Mouse (Mus musculus): ENCODE data around the gene Ppp1r37. TPM values are rescaled to one million over a fixed set of nuclear protein-coding genes. Genes with fewer than 3 reads are reported as not detected.

Ppp1r37 gene
- polyA plus RNA-seq, 1 experiment from 2014 or later: 20.5 TPM

GRCm38 (mm10) chr7:19580634-19581033 lies 17.8 kb upstream of the Ppp1r37 start:
- DNase-seq (ENCODE audit: low spot score): no peak
- H3K4me3 ChIP-seq: no peak overlapping the region
- H3K36me3 ChIP-seq: peaks cover 62% of the 10 kb centered on the region
- peaks cover 52% of the 10 kb centered on the region for H3K27me3 ChIP-seq (ENCODE audit: low read depth, poor library complexity, severe bottlenecking)
- 86% methylated on average over 8 of the region's 8 CpGs for WGBS
- H3K9me3 ChIP-seq (replicated peaks): no peaks in the 10 kb centered on the region
- no peak overlapping the region for H3K27ac ChIP-seq (replicated peaks)
- H3K4me1 ChIP-seq: peaks cover 15% of the 10 kb centered on the region

DNA sequence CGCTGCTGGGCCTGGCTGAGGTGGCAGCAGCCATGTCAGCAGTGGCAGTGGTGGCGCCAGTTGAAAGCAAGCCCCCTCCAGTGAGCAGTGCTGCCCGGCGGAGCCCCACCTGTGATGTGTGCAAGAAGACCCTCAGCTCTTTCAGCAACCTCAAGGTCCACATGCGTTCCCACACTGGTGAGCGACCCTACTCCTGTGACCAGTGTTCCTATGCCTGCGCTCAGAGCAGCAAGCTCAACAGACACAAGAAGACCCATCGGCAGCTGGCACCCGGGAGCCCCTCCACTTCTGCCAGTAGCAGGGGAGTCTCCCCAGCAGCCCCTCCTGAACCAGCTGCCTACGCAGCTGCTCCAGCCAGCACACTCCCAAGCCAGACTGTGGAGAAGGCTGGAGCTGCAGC lies 16.9 kb upstream of the Ppp1r37 start:
- Histone ChIP-seq H3K27me3 (ENCODE audit: low read depth, poor library complexity, severe bottlenecking) (peaks cover 61% of the 10 kb centered on the region), H3K36me3 (peaks cover 53% of the 10 kb centered on the region), H3K9me3 (replicated peaks) (no peaks in the 10 kb centered on the region), H3K4me1 (peaks cover 15% of the 10 kb centered on the region), H3K27ac (replicated peaks) (no peak overlapping the region), H3K4me3 (no peak overlapping the region)
- 82% methylated on average over 10 of the region's 10 CpGs for WGBS
- no peak for DNase-seq (ENCODE audit: low spot score)

- 66% methylated on average over 4 of the region's 4 CpGs for WGBS
These were observed 15.6 kb upstream of the Ppp1r37 start for GRCm38 (mm10) chr7:19578436-19578835.

DNA sequence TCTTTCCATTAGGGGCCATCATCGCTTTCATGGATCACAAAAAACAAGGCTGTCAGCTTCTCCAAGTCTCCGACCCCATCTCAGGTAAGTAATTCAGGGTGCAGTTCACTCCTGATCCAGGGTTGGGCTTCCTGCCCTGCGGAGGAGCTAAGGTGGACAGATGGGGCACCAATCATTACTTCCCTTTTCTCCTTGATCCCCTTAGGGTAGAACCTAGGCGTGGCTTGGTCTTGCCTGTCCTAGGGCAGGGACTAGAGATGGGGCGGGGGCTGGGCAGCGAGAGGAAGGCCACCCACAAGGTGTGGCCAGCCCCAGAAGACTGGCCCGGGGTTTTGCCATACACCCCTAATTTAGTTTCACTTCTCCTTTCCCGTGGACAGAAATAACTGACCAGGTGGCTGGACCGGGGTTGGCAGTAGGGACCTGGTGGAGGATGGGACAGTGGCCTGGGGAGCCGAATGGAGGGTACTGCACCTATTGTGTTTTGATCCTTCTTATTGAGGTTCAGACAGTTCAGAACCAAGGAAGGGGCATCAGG lies 15.1 kb upstream of the Ppp1r37 start:
- peaks cover 35% of the 10 kb centered on the region for H3K36me3 ChIP-seq
- peaks cover 69% of the 10 kb centered on the region for H3K27me3 ChIP-seq (ENCODE audit: low read depth, poor library complexity, severe bottlenecking)
- H3K4me1 ChIP-seq: peaks cover 22% of the 10 kb centered on the region
- H3K27ac ChIP-seq (replicated peaks): no peak overlapping the region
- DNase-seq (ENCODE audit: low spot score): no peak
- H3K9me3 ChIP-seq (replicated peaks): no peaks in the 10 kb centered on the region
- peak overlapping the region; percentile 50 for H3K4me3 ChIP-seq
- WGBS: 25% methylated on average over 10 of the region's 10 CpGs

More at GRCm38 (mm10) chr7:19578436-19578835, 15.6 kb upstream of the Ppp1r37 start:
- no peaks in the 10 kb centered on the region for H3K9me3 ChIP-seq (replicated peaks)
- H3K4me3 ChIP-seq: no peak overlapping the region
- no peak for DNase-seq (ENCODE audit: low spot score)
- H3K27ac ChIP-seq (replicated peaks): no peak overlapping the region
- peaks cover 69% of the 10 kb centered on the region for H3K27me3 ChIP-seq (ENCODE audit: low read depth, poor library complexity, severe bottlenecking)
- peaks cover 40% of the 10 kb centered on the region for H3K36me3 ChIP-seq
- H3K4me1 ChIP-seq: peaks cover 20% of the 10 kb centered on the region

- H3K36me3 ChIP-seq: peaks cover 29% of the 10 kb centered on the region
- H3K4me1 ChIP-seq: peaks cover 28% of the 10 kb centered on the region
- no peaks in the 10 kb centered on the region for H3K9me3 ChIP-seq (replicated peaks)
- 2% methylated on average over 56 of the region's 56 CpGs for WGBS
- DNase-seq (ENCODE audit: low spot score): peak; percentile 32
- no peak within 1 kb of the TSS for H3K27ac ChIP-seq (replicated peaks)
- H3K27me3 ChIP-seq (ENCODE audit: low read depth, poor library complexity, severe bottlenecking): peaks cover 69% of the 10 kb centered on the region
- peak within 1 kb of the TSS; percentile 50 for H3K4me3 ChIP-seq
These were observed 14.4 kb upstream of the Ppp1r37 start, which contains the start of the genes Zfp296 and Gemin7 for GRCm38 (mm10) chr7:19577141-19577852. Zfp296 (plus strand) TSS chr7:19577287. Gemin7 (minus strand) TSS chr7:19577595.

GRCm38 (mm10) chr7:19575559-19575958 lies 12.7 kb upstream of the Ppp1r37 start:
- 71% methylated on average over 3 of the region's 3 CpGs for WGBS
- H3K4me3 ChIP-seq: no peak overlapping the region
- peaks cover 20% of the 10 kb centered on the region for H3K36me3 ChIP-seq
- peaks cover 66% of the 10 kb centered on the region for H3K27me3 ChIP-seq (ENCODE audit: low read depth, poor library complexity, severe bottlenecking)
- no peaks in the 10 kb centered on the region for H3K9me3 ChIP-seq (replicated peaks)
- DNase-seq (ENCODE audit: low spot score): no peak
- peaks cover 37% of the 10 kb centered on the region for H3K4me1 ChIP-seq
- no peak overlapping the region for H3K27ac ChIP-seq (replicated peaks)

DNA sequence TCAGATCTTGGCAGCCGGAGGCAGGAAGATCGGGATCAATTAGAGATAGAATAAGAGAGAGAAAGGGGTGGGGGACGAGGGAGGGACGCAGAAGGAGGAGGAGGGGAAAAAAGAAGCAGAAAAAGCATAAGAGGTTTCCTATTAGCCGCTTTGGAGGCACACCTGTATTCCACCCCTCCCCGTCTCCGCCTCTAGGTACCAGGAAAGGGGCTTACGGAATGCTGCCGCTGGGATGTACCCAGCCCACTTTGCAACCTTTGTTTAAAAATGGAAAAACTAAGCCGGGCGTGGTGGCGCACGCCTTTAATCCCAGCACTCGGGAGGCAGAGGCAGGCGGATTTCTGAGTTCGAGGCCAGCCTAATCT lies 10.9 kb upstream of the Ppp1r37 start:
- Histone ChIP-seq H3K36me3 (peaks cover 26% of the 10 kb centered on the region), H3K27me3 (ENCODE audit: low read depth, poor library complexity, severe bottlenecking) (peaks cover 48% of the 10 kb centered on the region), H3K9me3 (replicated peaks) (no peaks in the 10 kb centered on the region), H3K27ac (replicated peaks) (peak overlapping the region; percentile 87), H3K4me3 (peak overlapping the region; percentile 82), H3K4me1 (peaks cover 37% of the 10 kb centered on the region)
- 29% methylated on average over 16 of the region's 16 CpGs for WGBS
- DNase-seq (ENCODE audit: low spot score): no peak

DNA sequence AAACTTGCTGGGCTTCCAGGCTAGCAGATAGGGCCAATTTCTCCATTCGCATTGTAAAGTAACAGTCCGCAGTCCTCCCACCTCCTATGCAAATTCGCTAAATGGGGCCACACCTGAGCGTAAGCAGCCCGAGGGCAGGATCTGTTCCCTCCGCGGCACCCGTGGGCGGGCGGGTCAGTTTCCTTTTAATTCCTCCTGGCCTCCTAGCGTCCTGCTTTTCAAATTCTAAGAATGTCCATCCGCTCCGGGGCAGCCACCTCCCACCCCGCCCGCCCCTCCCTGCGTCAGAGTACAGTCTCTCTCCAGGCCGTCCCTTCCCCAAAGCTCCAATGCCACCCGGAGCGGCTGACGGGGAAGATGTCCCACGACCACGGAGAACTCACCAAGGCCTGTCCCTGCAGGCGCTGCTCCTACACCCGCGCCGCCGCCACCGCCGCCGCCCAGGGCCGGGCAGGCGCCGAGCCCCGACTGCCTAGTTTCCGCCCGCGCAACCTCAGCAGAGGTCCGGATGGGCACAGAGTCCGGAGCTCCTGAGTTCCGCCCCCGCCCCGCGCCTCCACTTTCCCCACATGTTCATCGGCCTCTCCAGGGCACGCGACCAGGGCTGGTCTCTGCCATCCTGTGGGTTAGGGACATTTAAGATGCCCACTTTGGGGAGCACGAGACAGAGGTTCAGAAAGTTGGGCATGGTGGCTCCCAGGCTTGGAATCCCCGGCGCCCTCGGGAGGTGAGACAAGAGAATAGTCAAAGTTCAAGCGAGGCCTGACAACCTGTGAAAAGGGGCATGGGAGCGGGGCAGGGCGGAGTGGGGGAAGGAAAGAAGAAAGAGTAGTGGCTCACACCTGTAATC lies 10.3 kb upstream of the Ppp1r37 start:
- Histone ChIP-seq H3K4me1 (peaks cover 37% of the 10 kb centered on the region), H3K36me3 (peaks cover 32% of the 10 kb centered on the region)

DNA sequence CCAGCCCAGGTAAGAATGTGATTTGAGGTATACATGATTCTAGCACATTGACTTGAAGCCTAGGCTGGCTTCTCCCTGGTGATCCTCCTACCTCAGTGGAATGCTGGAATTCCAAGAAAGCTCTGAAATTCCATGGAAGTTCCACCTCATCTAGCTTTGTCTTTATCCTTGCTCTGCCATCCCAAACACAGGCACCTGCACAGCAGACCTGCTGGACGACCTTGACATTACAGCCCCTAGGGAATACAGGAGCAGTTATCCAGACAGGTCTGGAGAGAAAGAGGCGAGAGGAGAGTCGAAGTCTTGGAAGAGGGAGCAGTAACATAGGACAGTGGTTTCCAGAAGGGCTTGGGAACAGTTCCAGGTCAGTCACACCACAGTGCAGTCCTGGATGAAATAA lies 6.8 kb upstream of the Ppp1r37 start:
- H3K4me3 ChIP-seq: no peak overlapping the region
- no peak overlapping the region for H3K27ac ChIP-seq (replicated peaks)
- no peak for DNase-seq (ENCODE audit: low spot score)
- peaks cover 7% of the 10 kb centered on the region for H3K27me3 ChIP-seq (ENCODE audit: low read depth, poor library complexity, severe bottlenecking)
- H3K4me1 ChIP-seq: peaks cover 23% of the 10 kb centered on the region
- WGBS: 86% methylated on average over 3 of the region's 3 CpGs
- peaks cover 57% of the 10 kb centered on the region for H3K36me3 ChIP-seq
- peaks cover 3% of the 10 kb centered on the region for H3K9me3 ChIP-seq (replicated peaks)

More for the DNA sequence above, 10.3 kb upstream of the Ppp1r37 start:
- peaks cover 42% of the 10 kb centered on the region for H3K27me3 ChIP-seq (ENCODE audit: low read depth, poor library complexity, severe bottlenecking)
- under 1% methylated on average over 53 of the region's 53 CpGs for WGBS
- H3K4me3 ChIP-seq: peak overlapping the region; percentile 82
- peak; percentile 89 for DNase-seq (ENCODE audit: low spot score)
- H3K9me3 ChIP-seq (replicated peaks): no peaks in the 10 kb centered on the region
- peak overlapping the region; percentile 87 for H3K27ac ChIP-seq (replicated peaks)

GRCm38 (mm10) chr7:19567426-19567825 lies 4.5 kb upstream of the Ppp1r37 start:
- DNase-seq (ENCODE audit: low spot score): no peak
- WGBS: 91% methylated on average over 8 of the region's 8 CpGs
- Histone ChIP-seq H3K27me3 (ENCODE audit: low read depth, poor library complexity, severe bottlenecking) (no peaks in the 10 kb centered on the region), H3K4me1 (peaks cover 25% of the 10 kb centered on the region), H3K4me3 (no peak overlapping the region), H3K36me3 (peaks cover 69% of the 10 kb centered on the region), H3K27ac (replicated peaks) (no peak overlapping the region), H3K9me3 (replicated peaks) (peaks cover 7% of the 10 kb centered on the region)

DNA sequence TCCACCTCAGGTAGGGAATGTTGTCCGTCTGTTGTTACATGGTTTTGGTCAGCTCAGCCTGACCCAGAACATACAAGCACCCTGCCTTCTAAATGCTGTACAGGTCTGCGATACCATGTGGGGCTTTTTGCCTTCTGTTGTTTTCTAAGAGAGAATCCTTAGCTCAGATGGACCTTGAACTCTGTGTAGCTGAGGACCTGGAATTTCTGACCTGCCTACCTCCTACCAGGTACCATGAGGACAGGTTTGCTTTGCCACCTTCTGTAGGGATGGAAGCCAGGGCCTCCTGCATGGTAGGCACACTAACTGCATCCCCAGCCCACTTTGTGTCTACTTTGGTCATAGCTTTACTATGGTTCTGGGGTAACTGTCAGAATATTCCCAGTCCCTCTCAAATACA lies 2.9 kb upstream of the Ppp1r37 start:
- H3K36me3 ChIP-seq: peaks cover 64% of the 10 kb centered on the region
- H3K27ac ChIP-seq (replicated peaks): no peak overlapping the region
- H3K9me3 ChIP-seq (replicated peaks): peaks cover 7% of the 10 kb centered on the region
- 93% methylated on average over 2 of the region's 2 CpGs for WGBS
- DNase-seq (ENCODE audit: low spot score): no peak
- H3K27me3 ChIP-seq (ENCODE audit: low read depth, poor library complexity, severe bottlenecking): no peaks in the 10 kb centered on the region
- H3K4me1 ChIP-seq: peaks cover 20% of the 10 kb centered on the region
- no peak overlapping the region for H3K4me3 ChIP-seq

DNA sequence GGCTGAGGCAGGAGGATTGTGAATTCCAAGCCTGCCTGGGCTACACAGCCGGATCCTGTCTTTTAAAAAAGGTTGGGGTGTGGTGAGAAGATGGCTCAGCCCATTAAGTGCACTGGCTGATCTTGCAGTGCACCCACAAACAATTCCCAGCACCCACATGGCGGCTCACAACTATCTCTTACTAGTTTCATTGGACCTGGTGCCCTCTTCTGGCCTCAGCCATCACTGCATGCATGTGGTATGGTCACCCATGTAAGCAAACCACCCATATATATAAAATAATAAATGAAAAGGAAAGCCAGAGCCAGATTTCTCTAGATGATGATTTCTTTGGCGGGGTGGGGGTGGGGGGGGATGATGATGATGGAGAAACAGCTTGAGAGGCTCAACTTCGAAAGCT lies 1.6 kb upstream of the Ppp1r37 start:
- H3K4me1 ChIP-seq: peaks cover 33% of the 10 kb centered on the region
- DNase-seq (ENCODE audit: low spot score): no peak
- WGBS: 89% methylated on average over 4 of the region's 4 CpGs
- no peak overlapping the region for H3K27ac ChIP-seq (replicated peaks)
- H3K27me3 ChIP-seq (ENCODE audit: low read depth, poor library complexity, severe bottlenecking): no peaks in the 10 kb centered on the region
- H3K9me3 ChIP-seq (replicated peaks): peaks cover 7% of the 10 kb centered on the region
- peak overlapping the region; percentile 12; the same call in 1 of the 2 replicates for H3K4me3 ChIP-seq
- H3K36me3 ChIP-seq: peaks cover 50% of the 10 kb centered on the region

All from midbrain, embryonic 10.5 days (tissue).